Mouse (Mus musculus): ENCODE data around the gene Hoxa11.

DNA sequence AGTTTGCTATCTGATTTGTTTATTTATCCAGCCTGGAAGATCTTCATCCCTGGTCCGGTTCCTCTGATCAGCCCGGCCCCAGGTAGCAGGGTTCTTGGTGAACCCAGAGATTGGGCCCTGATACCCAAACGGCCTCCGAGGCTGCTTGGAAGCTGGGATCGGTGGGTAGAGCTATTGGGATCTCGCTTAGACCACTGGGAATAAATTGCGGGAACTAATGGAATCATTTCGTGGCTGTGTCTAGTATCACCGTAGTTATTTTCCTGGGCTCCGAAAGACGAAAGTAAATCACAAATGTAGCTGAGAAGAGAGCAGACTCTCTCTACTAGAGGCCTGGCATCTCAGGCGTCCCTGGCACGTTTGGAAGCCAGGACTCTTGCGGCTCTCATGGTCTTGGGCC is 40.4 kb downstream of the Hoxa11 start:
- TF ChIP-seq CTCF (IDR thresholded peaks at IDR 0.05; ENCODE audit: borderline replicate concordance, insufficient read depth, low read depth, low read length) (no peak), POLR2A (IDR thresholded peaks at IDR 0.05; ENCODE audit: borderline replicate concordance, insufficient read depth, low read length) (no peak)

All from cerebellum, adult 2 months (tissue).